In genomic region chr13:49556203-49556602, GRCm38 (mm10) we compare ENCODE assay signal across 13 mouse cellular contexts. TPM values are rescaled to one million over a fixed set of nuclear protein-coding genes. Genes with fewer than 3 reads are reported as not detected.
DNase-seq lines count a peak whose midpoint lies in the region; ATAC-seq and TF ChIP-seq lines count a peak whose summit lies in the region.
"Had no signal": no experiment of that assay in that cellular context is flagged by ENCODE, and none has a peak within 500 bp of the region (broad histone marks: within the 10 kb centered on the region; RNA-seq: fewer than 3 reads in every experiment).

No protein-coding gene starts in this region.

- no peak for ATAC-seq in lung, embryonic 14.5 days (ENCODE audit: insufficient read depth)
- ATAC-seq in inflammation-experienced regulatory T-cells, adult 6 months = no peak
- ATAC-seq: intestine, postnatal 0 days had no signal

- no peak overlapping the region for H3K4me3 ChIP-seq in lung, embryonic 14.5 days (ENCODE audit: low read depth, low read length)
- no peak overlapping the region for H3K4me3 ChIP-seq in lung, adult 2 months (replicated peaks; ENCODE audit: extremely low read depth, low read depth, low read length)

- no peak overlapping the region for H3K9ac ChIP-seq in lung, embryonic 14.5 days

- no peak overlapping the region for H3K27ac ChIP-seq in lung, embryonic 14.5 days (ENCODE audit: low read depth)

- H3K4me1 ChIP-seq in lung, embryonic 14.5 days (ENCODE audit: insufficient read depth) = no peaks in the 10 kb centered on the region
- no peaks in the 10 kb centered on the region; the same call in 1 of the 2 replicates for H3K4me1 ChIP-seq in lung, adult 2 months (ENCODE audit: control insufficient read depth, insufficient read depth, low read length)

- TF ChIP-seq POLR2A in lung, adult 2 months (IDR thresholded peaks at IDR 0.05; ENCODE audit: borderline replicate concordance, extremely low read depth, low read depth, low read length) = no peak

- DNase-seq in cerebellum, adult 18-20 months = peak; percentile 4 to 7
- DNase-seq in cerebellum, adult 8-10 months = no peak
- peak; percentile 25 for DNase-seq in lung, embryonic 14.5 days
- DNase-seq in lung, adult 2 months = no peak
- DNase-seq in gastrocnemius, postnatal 25 days = peak; percentile 49
- DNase-seq in telencephalon, adult 2 months (ENCODE audit: low read depth, low spot score) = peak; percentile 3
- DNase-seq in left cerebral cortex, adult 9 months (ENCODE audit: low spot score in 2 of 2) = no peak
- DNase-seq: adrenal gland, postnatal 25 days; liver had no signal

- H3K9me3 ChIP-seq in lung, embryonic 14.5 days (ENCODE audit: low read depth, low read length) = no peaks in the 10 kb centered on the region

- H3K36me3 ChIP-seq in lung, embryonic 14.5 days (ENCODE audit: insufficient read depth) = no peaks in the 10 kb centered on the region

- no peak overlapping the region for H3K4me2 ChIP-seq in lung, embryonic 14.5 days

- no peak for TF ChIP-seq CTCF in lung, embryonic 14.5 days (IDR thresholded peaks at IDR 0.05; ENCODE audit: low read depth)
- TF ChIP-seq CTCF in lung, adult 2 months (IDR thresholded peaks at IDR 0.05; ENCODE audit: insufficient read depth, low read length) = no peak

- H3K27me3 ChIP-seq in lung, embryonic 14.5 days (ENCODE audit: insufficient read depth, low read length) = no peaks in the 10 kb centered on the region

- 50% methylated on average over 1 of the region's 1 CpGs for WGBS in lung, embryonic 14.5 days
- 68% methylated on average over 1 of the region's 1 CpGs for WGBS in lung, adult 2 months

RNA-seq across cellular contexts. Expression of gene Aspn, which starts 12.0 kb away (rescaled TPM):
- polyA plus RNA-seq in lung, embryonic 14.5 days (2014; fragmentation: Nextera tagmentation; extraction: Ambion mirVana) = 12.8 and 15.0 TPM in 2 replicates
- 0.98 and 4.0 TPM in 2 replicates for polyA plus RNA-seq in lung, adult 2 months (2012; rRNA removed)
- total RNA-seq in gastrocnemius, postnatal 25 days (2021) = 10 to 100 TPM; 20.3 to 34.4 TPM
- under 1 TPM in 1 of 3 experiments, not detected in 2; 0.25 TPM for polyA plus RNA-seq in inflammation-experienced regulatory T-cells, adult 6 months (2017; shearing (Covaris generic))
- total RNA-seq: common myeloid progenitor, adult 5-6 weeks had no signal

RNA-seq across cellular contexts. Expression of gene Omd, which starts 26.1 kb away (rescaled TPM):
- 1.0 and 1.5 TPM in 2 replicates for polyA plus RNA-seq in lung, embryonic 14.5 days (2014; fragmentation: Nextera tagmentation; extraction: Ambion mirVana)
- 0.23 and 0.73 TPM in 2 replicates for polyA plus RNA-seq in lung, adult 2 months (2012; rRNA removed)
- total RNA-seq in gastrocnemius, postnatal 25 days (2021) = 1 to 10 TPM; 2.4 to 2.7 TPM
- polyA plus RNA-seq in inflammation-experienced regulatory T-cells, adult 6 months (2017; shearing (Covaris generic)) = 1 to 10 TPM in 1 of 3 experiments, under 1 TPM in 2; 0.35 to 1.2 (median 0.37) TPM
- total RNA-seq: common myeloid progenitor, adult 5-6 weeks had no signal
- polyA plus RNA-seq: large intestine, adult 2 months had no signal

RNA-seq across cellular contexts. Expression of gene Ecm2, which starts 51.6 kb away (rescaled TPM):
- polyA plus RNA-seq in lung, embryonic 14.5 days (2014; fragmentation: Nextera tagmentation; extraction: Ambion mirVana) = 0.66 and 0.74 TPM in 2 replicates
- 3.1 and 7.5 TPM in 2 replicates for polyA plus RNA-seq in lung, adult 2 months (2012; rRNA removed)
- total RNA-seq in gastrocnemius, postnatal 25 days (2021) = 10 to 100 TPM in 1 of 2 experiments, 1 to 10 TPM in 1; 9.6 to 10.9 TPM
- polyA plus RNA-seq in inflammation-experienced regulatory T-cells, adult 6 months (2017; shearing (Covaris generic)) = under 1 TPM in 2 of 3 experiments, not detected in 1; 0.07 to 0.23 TPM

RNA-seq across cellular contexts. Expression of gene Ogn, which starts 51.6 kb away (rescaled TPM):
- 69.3 and 75.0 TPM in 2 replicates for polyA plus RNA-seq in lung, embryonic 14.5 days (2014; fragmentation: Nextera tagmentation; extraction: Ambion mirVana)
- 28.7 and 53.1 TPM in 2 replicates for polyA plus RNA-seq in lung, adult 2 months (2012; rRNA removed)
- 10 to 100 TPM; 33.9 to 37.0 TPM for total RNA-seq in gastrocnemius, postnatal 25 days (2021)
- polyA plus RNA-seq in inflammation-experienced regulatory T-cells, adult 6 months (2017; shearing (Covaris generic)) = under 1 TPM in 2 of 3 experiments, not detected in 1; 0.21 to 0.36 TPM

Comparison
In these comparisons a context has a peak if more than half of its experiments do, and no peak if none do; other contexts are left out.
1. DNase-seq: peak in cerebellum, adult 18-20 months (2 of 2), lung, embryonic 14.5 days (single experiment), gastrocnemius, postnatal 25 days (single experiment) and telencephalon, adult 2 months (single experiment); none in cerebellum, adult 8-10 months (single experiment), lung, adult 2 months (single experiment) and left cerebral cortex, adult 9 months (0 of 2).